Mouse (Mus musculus) midbrain, postnatal 0 days (tissue): ENCODE measurements around the gene Acot2. TPM values are rescaled to one million over a fixed set of nuclear protein-coding genes. Genes with fewer than 3 reads are reported as not detected.
"Not testable (repeated sequence)": the region's sequence is repeated elsewhere in the genome, so short reads cannot be mapped to it uniquely, and the experiment has no call there.

ENCODE experiments used
- ATAC-seq: fragments of 200-750 bp; cut with Nextera tagmentation; 2 replicates; pipeline ENCODE4 v1.8.0; 2017; ENCODE audit warnings: moderate number of reproducible peaks, mild to moderate bottlenecking, moderate TSS enrichment, moderate library complexity; ENCODE audit not compliant: low FRiP score
- DNase-seq: peaks from one replicate; pipeline ENCODE4 v3.0.0-alpha.2; 2015; ENCODE audit warnings: low spot score
- H3K27ac ChIP-seq: fragments of 300-500 bp; sonication (generic); 2 replicates; pipeline ENCODE4 v1.5.1; 2014; ENCODE audit warnings: low read depth, mild to moderate bottlenecking, low read length, mixed read lengths
- H3K27me3 ChIP-seq: fragments of 300-500 bp; sonication (generic); 2 replicates; pipeline ENCODE4 v1.6.1; 2014; ENCODE audit warnings: low read length, control low read depth, mixed read lengths; ENCODE audit not compliant: insufficient read depth
- H3K36me3 ChIP-seq: fragments of 300-500 bp; sonication (generic); 2 replicates; pipeline ENCODE4 v1.6.1; 2014; ENCODE audit warnings: low read length, control low read depth, mixed read lengths; ENCODE audit not compliant: insufficient read depth
- H3K4me1 ChIP-seq: fragments of 300-500 bp; sonication (generic); 2 replicates; pipeline ENCODE4 v1.6.1; 2014; ENCODE audit warnings: mild to moderate bottlenecking, control low read depth, antibody characterized with exemption, low read length, mixed read lengths; ENCODE audit not compliant: insufficient read depth
- H3K4me2 ChIP-seq: fragments of 300-500 bp; sonication (generic); 2 replicates; pipeline ENCODE4 v1.6.1; 2014; ENCODE audit warnings: low read depth, mild to moderate bottlenecking, low read length, mixed read lengths; ENCODE audit not compliant: poor library complexity, severe bottlenecking
- H3K4me3 ChIP-seq: fragments of 300-500 bp; sonication (generic); 2 replicates; pipeline ENCODE4 v1.5.1; 2014; ENCODE audit warnings: low read depth, mild to moderate bottlenecking, low read length, moderate library complexity
- H3K9ac ChIP-seq: fragments of 300-500 bp; sonication (generic); replicated peaks from 2 replicates; pipeline ENCODE4 v1.6.1; 2014; ENCODE audit warnings: mild to moderate bottlenecking, low read length, moderate library complexity, mixed read lengths; ENCODE audit not compliant: poor library complexity, severe bottlenecking
- H3K9me3 ChIP-seq: fragments of 300-500 bp; sonication (generic); 2 replicates; pipeline ENCODE4 v1.6.1; 2016; ENCODE audit warnings: low read length, control low read depth
- CTCF ChIP-seq: IDR thresholded peaks from 2 replicates; pipeline ENCODE4 v1.5.1; 2016; ENCODE audit warnings: antibody characterized with exemption, mild to moderate bottlenecking
- WGBS: fragments of 180-500 bp; shearing (Covaris S2); extraction: QIAGEN DNeasy Blood & Tissue Kit; methylation state at CpG from one replicate; pipeline ENCODE4 v1.1.7; 2014; 5-methylcytosine and 5-hydroxymethylcytosine counted together
- polyA plus RNA-seq: library from polyadenylated mRNA; unstranded; fragments of >200 nt; fragmentation: Nextera tagmentation; extraction: Ambion mirVana; gene quantifications from 2 replicates; pipeline ENCODE4 v1.2.1, GENCODE M21; 2015
- total RNA-seq: library from RNA; depleted of rRNA; stranded (reverse); fragments of >200 nt; gene quantifications from 2 replicates; pipeline ENCODE4 v1.2.3, GENCODE M21; 2014

Gene Acot2
- total and polyA plus RNA-seq, 2 experiments from 2014 or later, result 20.7 to 26.0 TPM

DNA sequence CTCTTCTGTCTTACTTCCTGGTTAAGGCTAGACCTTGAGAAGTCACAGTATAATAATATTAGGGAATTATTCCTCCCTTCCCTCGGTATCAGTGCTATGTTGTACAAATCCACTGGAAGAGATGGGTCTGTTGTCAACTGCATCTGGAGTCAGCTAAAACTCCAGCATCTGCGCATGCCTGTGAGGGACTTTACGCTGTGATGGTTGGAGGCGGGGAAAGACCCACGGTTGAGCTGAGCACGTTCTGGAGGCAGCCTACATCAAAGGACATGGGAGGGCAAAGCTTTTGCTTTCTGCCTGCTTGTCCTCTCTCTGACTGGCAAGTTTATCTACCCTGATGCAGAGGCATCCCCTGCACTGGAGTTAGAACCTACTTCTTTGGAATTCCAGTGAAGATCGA, 38.2 kb downstream of the Acot2 start:
- TF ChIP-seq CTCF, result no peak
- Histone ChIP-seq H3K9ac (no peak overlapping the region), H3K4me2 (no peak overlapping the region), H3K27me3 (no peaks in the 10 kb centered on the region), H3K27ac (no peak overlapping the region), H3K4me1 (no peaks in the 10 kb centered on the region), H3K9me3 (no peaks in the 10 kb centered on the region), H3K36me3 (no peaks in the 10 kb centered on the region), H3K4me3 (no peak overlapping the region)
- no peak for DNase-seq
- WGBS, result 80% methylated on average over 7 of the region's 7 CpGs
- no peak for ATAC-seq

- not testable (repeated sequence) for H3K4me1 ChIP-seq, H3K4me2 ChIP-seq, H3K9ac ChIP-seq, H3K9me3 ChIP-seq, H3K27ac ChIP-seq, H3K36me3 ChIP-seq, H3K27me3 ChIP-seq, DNase-seq, ATAC-seq, H3K4me3 ChIP-seq
- 43% methylated on average over 3 of the region's 3 CpGs for WGBS
Observed at GRCm38 (mm10) chr12:84028328-84028727, 40.7 kb downstream of the Acot2 start.

DNA sequence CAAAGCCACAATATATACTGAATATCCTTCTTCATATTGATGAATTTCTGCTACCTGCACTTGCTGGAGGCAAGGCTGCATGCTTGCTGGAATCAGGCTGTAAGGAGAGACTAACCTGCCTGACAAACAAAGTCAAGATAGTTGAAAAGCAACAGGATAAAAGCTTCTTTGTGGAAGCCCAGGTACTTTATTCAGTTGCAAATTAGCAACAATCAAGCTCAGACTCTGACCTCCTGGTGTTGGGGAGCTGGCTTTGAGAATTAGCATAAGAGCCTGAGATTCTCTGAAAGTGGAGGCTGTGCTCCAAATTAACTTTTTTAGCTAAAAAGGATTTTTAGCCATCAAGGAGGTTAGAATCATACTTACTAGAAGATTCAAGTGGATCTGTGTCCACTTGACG, 41.4 kb downstream of the Acot2 start:
- H3K9me3 ChIP-seq, H3K4me1 ChIP-seq, H3K4me3 ChIP-seq, H3K27me3 ChIP-seq, H3K27ac ChIP-seq, H3K36me3 ChIP-seq, H3K4me2 ChIP-seq, ATAC-seq, H3K9ac ChIP-seq, DNase-seq: not testable (repeated sequence)
- 100% methylated on average over 1 of the region's 1 CpGs for WGBS

- no peak overlapping the region for H3K4me2 ChIP-seq
- H3K9me3 ChIP-seq, result no peaks in the 10 kb centered on the region
- H3K9ac ChIP-seq, result no peak overlapping the region
- no peak for ATAC-seq
- TF ChIP-seq CTCF, result peak; percentile 89
- H3K4me3 ChIP-seq, result no peak overlapping the region
- H3K27me3 ChIP-seq, result no peaks in the 10 kb centered on the region
- no peaks in the 10 kb centered on the region for H3K4me1 ChIP-seq
- peak; percentile 76 for DNase-seq
- no peaks in the 10 kb centered on the region for H3K36me3 ChIP-seq
- no peak overlapping the region for H3K27ac ChIP-seq
- 65% methylated on average over 4 of the region's 4 CpGs for WGBS
Observed at GRCm38 (mm10) chr12:84030659-84031332, 43.1 kb downstream of the Acot2 start.

DNA sequence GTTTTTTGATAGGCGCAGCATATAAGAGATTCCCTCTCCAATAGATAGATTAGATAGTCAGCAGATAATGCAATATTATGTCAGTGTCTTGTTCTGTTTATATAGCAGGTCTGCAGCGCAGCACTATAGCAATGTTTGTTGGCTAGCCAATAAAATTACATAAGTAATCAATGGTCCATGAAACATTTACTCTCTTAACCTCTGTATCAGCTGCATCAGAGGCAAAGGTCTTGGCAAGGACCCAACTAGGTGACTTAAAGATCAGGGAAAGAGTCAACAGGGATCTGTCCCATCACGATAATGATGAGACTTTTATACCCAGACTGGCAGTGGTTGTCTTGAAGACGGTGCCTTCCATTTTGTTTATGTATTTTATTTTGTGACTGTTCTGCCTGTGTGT, 45.2 kb downstream of the Acot2 start:
- WGBS, result 92% methylated on average over 4 of the region's 4 CpGs
- H3K27me3 ChIP-seq, result no peaks in the 10 kb centered on the region

DNA sequence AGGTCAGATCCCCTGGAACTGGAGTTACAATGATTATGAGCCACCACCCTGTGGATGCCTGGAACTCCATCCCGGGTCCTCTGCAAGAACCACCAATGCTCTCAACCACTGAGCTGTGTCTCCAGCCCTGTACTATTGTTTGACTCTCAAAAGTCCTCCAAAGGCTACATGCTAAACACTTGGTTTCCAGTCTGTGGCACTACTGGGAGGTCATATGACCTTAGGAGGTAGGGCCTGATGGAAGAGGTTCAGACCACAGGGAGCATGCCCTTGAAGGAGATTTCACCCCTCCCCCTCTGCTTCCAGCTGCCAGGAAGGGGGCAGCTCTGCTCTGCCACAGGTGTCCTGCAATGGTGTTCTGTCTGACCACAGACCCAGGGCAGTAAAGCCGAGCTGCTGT, 45.6 kb downstream of the Acot2 start:
- H3K4me3 ChIP-seq, H3K27me3 ChIP-seq, H3K4me2 ChIP-seq, DNase-seq, ATAC-seq, H3K9ac ChIP-seq, H3K9me3 ChIP-seq, H3K36me3 ChIP-seq, H3K4me1 ChIP-seq, H3K27ac ChIP-seq: not testable (repeated sequence)
- WGBS, result 83% methylated on average over 2 of the region's 2 CpGs

More for the DNA sequence above, 45.2 kb downstream of the Acot2 start:
- H3K27ac ChIP-seq, result no peak overlapping the region
- ATAC-seq, result no peak
- H3K9ac ChIP-seq, result no peak overlapping the region
- H3K4me1 ChIP-seq, result 0 out of 2 replicates have a peak, but pooled peaks cover 3% of the 10 kb centered on the region
- H3K36me3 ChIP-seq, result no peaks in the 10 kb centered on the region
- no peak overlapping the region for H3K4me3 ChIP-seq
- no peak for TF ChIP-seq CTCF
- no peak overlapping the region for H3K4me2 ChIP-seq
- no peak for DNase-seq
- H3K9me3 ChIP-seq, result no peaks in the 10 kb centered on the region
